Mouse (Mus musculus) hindbrain, embryonic 13.5 days (tissue): ENCODE measurements at regions not wholly inside any gene's neighbourhood (a gene's known extent, or its start where the extent isn't known, plus 50 kb on each side); places are given as distances from the start of the nearest gene placed in this dataset.

ENCODE experiments used
- ATAC-seq: fragments of 200-750 bp; cut with Nextera tagmentation; 2 replicates; pipeline ENCODE4 v1.8.0; 2017; ENCODE audit warnings: moderate TSS enrichment; ENCODE audit not compliant: low FRiP score
- H3K27ac ChIP-seq: fragments of 300-500 bp; sonication (generic); 2 replicates; pipeline ENCODE4 v1.5.1; 2015; ENCODE audit warnings: inconsistent platforms, mild to moderate bottlenecking, moderate library complexity
- H3K27me3 ChIP-seq: fragments of 300-500 bp; sonication (generic); 2 replicates; pipeline ENCODE4 v1.6.1; 2015; ENCODE audit warnings: mild to moderate bottlenecking, inconsistent platforms
- H3K36me3 ChIP-seq: fragments of 300-500 bp; sonication (generic); 2 replicates; pipeline ENCODE4 v1.6.1; 2015; ENCODE audit warnings: mild to moderate bottlenecking, inconsistent platforms
- H3K4me1 ChIP-seq: fragments of 300-500 bp; sonication (generic); replicated peaks from 2 replicates; pipeline ENCODE4 v1.6.1; 2015; ENCODE audit warnings: inconsistent platforms
- H3K4me2 ChIP-seq: fragments of 300-500 bp; sonication (generic); 2 replicates; pipeline ENCODE4 v1.6.1; 2015; ENCODE audit warnings: inconsistent platforms, mild to moderate bottlenecking, moderate library complexity
- H3K4me3 ChIP-seq: fragments of 300-500 bp; sonication (generic); 2 replicates; pipeline ENCODE4 v1.5.1; 2015; ENCODE audit warnings: mild to moderate bottlenecking, inconsistent platforms
- H3K9ac ChIP-seq: fragments of 300-500 bp; sonication (generic); 2 replicates; pipeline ENCODE4 v1.6.1; 2015; ENCODE audit warnings: mild to moderate bottlenecking, inconsistent platforms
- H3K9me3 ChIP-seq: fragments of 300-500 bp; sonication (generic); 2 replicates; pipeline ENCODE4 v1.6.1; 2016; ENCODE audit warnings: inconsistent platforms
- WGBS: fragments of 180-500 bp; shearing (Covaris S2); methylation state at CpG from one replicate; pipeline ENCODE4 v1.1.7; 2015; 5-methylcytosine and 5-hydroxymethylcytosine counted together

DNA sequence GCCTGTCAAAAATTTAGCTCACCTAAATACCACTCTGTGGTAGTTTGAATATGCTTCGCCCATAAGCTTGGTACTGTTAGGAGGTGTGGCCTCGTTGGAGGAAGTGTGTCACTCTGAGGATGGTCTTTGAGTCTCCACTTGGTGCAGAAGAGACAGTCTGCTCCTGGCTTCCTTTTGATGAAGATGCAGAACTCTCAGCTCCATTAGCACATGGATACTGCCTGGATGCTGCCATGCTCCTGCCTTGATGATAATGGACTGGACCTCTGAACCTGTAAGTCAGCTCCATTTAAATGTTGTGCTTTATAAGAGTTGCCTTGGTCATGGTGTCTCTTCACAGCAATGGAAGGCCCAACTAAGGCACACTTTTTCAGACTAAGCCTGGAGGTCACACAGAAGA lies 56.9 kb upstream of the Pik3r1 start:
- 95% methylated on average over 2 of the region's 2 CpGs for WGBS
- H3K9me3 ChIP-seq: no peaks in the 10 kb centered on the region

GRCm38 (mm10) chr13:101831872-101832629 lies 64.0 kb upstream of the Pik3r1 start:
- no peak overlapping the region for H3K27ac ChIP-seq
- no peaks in the 10 kb centered on the region for H3K4me1 ChIP-seq
- no peaks in the 10 kb centered on the region for H3K9me3 ChIP-seq
- H3K27me3 ChIP-seq: no peaks in the 10 kb centered on the region
- ATAC-seq: no peak
- WGBS: 83% methylated on average over 7 of the region's 7 CpGs
- H3K36me3 ChIP-seq: no peaks in the 10 kb centered on the region
- H3K4me3 ChIP-seq: no peak overlapping the region
- no peak overlapping the region for H3K4me2 ChIP-seq
- no peak overlapping the region for H3K9ac ChIP-seq

More for the DNA sequence above, 56.9 kb upstream of the Pik3r1 start:
- H3K4me3 ChIP-seq: no peak overlapping the region
- no peak overlapping the region for H3K9ac ChIP-seq
- H3K27me3 ChIP-seq: no peaks in the 10 kb centered on the region
- H3K27ac ChIP-seq: no peak overlapping the region
- no peaks in the 10 kb centered on the region for H3K4me1 ChIP-seq
- ATAC-seq: no peak
- no peak overlapping the region for H3K4me2 ChIP-seq
- no peaks in the 10 kb centered on the region for H3K36me3 ChIP-seq

- no peaks in the 10 kb centered on the region for H3K27me3 ChIP-seq
- H3K36me3 ChIP-seq: no peaks in the 10 kb centered on the region
- H3K4me1 ChIP-seq: no peaks in the 10 kb centered on the region
- H3K27ac ChIP-seq: no peak overlapping the region
- WGBS: 86% methylated on average over 4 of the region's 4 CpGs
- H3K4me2 ChIP-seq: no peak overlapping the region
- no peaks in the 10 kb centered on the region for H3K9me3 ChIP-seq
- no peak for ATAC-seq
- no peak overlapping the region for H3K4me3 ChIP-seq
- no peak overlapping the region for H3K9ac ChIP-seq
These were observed 66.5 kb upstream of the Pik3r1 start for GRCm38 (mm10) chr13:101834546-101834945.

DNA sequence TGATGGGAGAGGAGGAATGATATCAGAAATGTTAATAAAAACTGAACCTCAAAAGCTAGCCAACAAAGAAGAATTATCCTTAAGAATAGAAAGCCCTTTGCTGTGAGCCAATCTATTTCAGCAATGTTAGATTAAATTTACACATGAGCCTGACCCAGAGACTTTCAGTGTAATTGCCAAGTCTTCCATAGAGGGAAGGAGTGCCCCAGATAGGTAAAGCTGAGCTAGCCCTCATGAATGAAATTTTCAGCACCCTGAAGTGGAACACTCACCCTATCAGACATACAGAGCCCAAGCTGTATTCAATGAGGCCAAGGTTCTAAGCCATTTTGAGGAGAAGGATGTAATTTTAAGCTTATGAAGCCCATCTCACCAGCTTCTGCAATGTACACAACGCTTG lies 69.0 kb upstream of the Pik3r1 start:
- no peaks in the 10 kb centered on the region for H3K4me1 ChIP-seq
- H3K36me3 ChIP-seq: no peaks in the 10 kb centered on the region
- no peak overlapping the region for H3K4me2 ChIP-seq
- ATAC-seq: no peak
- no peak overlapping the region for H3K9ac ChIP-seq
- H3K27ac ChIP-seq: no peak overlapping the region
- no peaks in the 10 kb centered on the region for H3K27me3 ChIP-seq
- no peaks in the 10 kb centered on the region for H3K9me3 ChIP-seq
- 92% methylated on average over 1 of the region's 1 CpGs for WGBS
- no peak overlapping the region for H3K4me3 ChIP-seq

DNA sequence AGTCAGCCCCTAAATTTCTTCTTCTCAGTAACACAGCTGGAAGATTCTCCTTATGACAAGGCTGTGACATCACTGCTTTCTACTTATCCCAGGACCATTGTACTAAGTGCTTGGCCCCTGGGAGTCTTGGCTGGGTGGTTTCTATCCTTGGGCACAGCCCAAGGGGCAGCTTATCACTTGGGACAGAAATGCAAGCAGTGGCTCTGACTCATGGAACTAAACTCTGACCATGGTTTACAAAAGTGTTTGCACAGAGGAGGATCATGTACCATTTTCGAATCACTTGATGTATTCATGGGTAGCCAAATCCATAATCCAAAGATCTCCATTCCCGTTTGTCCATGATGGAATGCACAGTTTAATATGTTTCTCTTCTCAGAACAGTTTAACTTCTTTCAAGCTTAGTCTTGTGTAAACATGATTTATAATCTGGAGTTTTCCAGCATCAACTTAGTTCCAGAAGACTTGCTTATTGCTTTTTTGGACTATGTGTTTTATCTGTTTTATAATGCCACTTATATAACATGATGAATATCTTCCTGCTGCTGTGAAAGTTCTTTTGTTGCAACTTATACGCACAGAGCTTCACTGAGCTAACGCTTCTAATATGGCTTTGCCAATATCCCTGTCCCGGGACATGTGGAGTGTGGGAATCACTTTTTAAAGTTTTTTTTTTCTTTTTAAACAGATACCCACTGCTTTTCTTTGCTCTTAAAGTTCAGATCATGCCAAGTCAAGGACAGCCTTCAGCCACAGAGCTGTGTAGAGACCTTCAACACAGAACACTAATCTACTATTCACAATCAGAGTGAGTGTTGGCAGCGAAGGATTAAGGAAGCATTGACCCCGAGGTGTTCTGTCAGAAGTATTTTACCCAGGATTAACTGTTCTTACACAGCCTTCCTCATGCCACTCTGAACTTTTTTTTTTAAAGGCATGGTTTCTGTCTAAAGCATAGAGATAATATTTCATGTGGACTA lies 76.7 kb upstream of the Pik3r1 start:
- no peaks in the 10 kb centered on the region for H3K36me3 ChIP-seq
- WGBS: 87% methylated on average over 7 of the region's 7 CpGs
- no peak for ATAC-seq

GRCm38 (mm10) chr13:101846016-101846415 lies 78.0 kb upstream of the Pik3r1 start:
- no peaks in the 10 kb centered on the region for H3K27me3 ChIP-seq
- H3K27ac ChIP-seq: no peak overlapping the region
- no peak overlapping the region for H3K4me3 ChIP-seq
- no peak for ATAC-seq
- no peak overlapping the region for H3K9ac ChIP-seq
- H3K36me3 ChIP-seq: no peaks in the 10 kb centered on the region
- no peak overlapping the region for H3K4me2 ChIP-seq
- no peaks in the 10 kb centered on the region for H3K4me1 ChIP-seq
- H3K9me3 ChIP-seq: no peaks in the 10 kb centered on the region
- 66% methylated on average over 3 of the region's 3 CpGs for WGBS

More for the DNA sequence above, 76.7 kb upstream of the Pik3r1 start:
- Histone ChIP-seq H3K4me3 (no peak overlapping the region), H3K9ac (no peak overlapping the region), H3K27ac (no peak overlapping the region), H3K4me2 (no peak overlapping the region), H3K9me3 (no peaks in the 10 kb centered on the region), H3K4me1 (no peaks in the 10 kb centered on the region), H3K27me3 (no peaks in the 10 kb centered on the region)

DNA sequence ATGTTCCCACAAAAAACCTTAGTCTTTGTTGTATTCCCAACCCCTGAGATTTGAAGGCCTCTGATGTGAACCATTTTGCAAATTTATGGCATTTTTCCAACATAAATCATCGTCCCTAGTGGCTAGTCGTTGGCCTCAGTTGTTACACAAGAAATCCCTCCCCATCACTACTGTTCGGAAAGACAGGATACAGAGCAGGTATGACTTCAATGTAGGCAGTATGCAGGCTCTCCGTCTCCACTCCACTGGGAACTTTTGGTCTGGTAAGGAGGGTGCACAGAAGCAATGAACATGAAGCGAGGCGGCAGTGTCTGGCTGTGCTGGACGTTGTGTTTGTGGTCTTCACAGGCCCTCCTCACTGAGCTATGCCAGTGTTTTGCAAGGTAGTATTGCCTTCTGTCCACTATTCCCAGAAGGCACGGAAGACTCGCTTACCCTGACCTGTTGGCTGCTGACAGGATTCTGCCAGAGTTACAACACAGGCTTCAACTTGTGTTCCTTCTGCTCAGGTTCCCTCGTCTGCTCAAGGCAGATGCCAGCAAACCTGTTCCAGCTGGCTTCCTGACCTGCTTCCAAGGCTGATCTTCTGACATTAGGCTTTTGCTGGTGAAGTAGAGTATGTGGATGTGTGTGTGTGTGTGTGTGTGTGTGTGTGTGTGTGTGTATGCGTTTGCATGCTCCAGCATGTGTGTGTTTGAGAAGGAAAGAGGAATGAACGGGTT lies 80.0 kb upstream of the Pik3r1 start:
- no peaks in the 10 kb centered on the region for H3K36me3 ChIP-seq
- H3K4me3 ChIP-seq: no peak overlapping the region
- H3K4me2 ChIP-seq: no peak overlapping the region
- 84% methylated on average over 12 of the region's 12 CpGs for WGBS
- ATAC-seq: no peak
- no peak overlapping the region for H3K9ac ChIP-seq
- H3K27ac ChIP-seq: no peak overlapping the region
- H3K9me3 ChIP-seq: no peaks in the 10 kb centered on the region
- no peaks in the 10 kb centered on the region for H3K27me3 ChIP-seq
- H3K4me1 ChIP-seq: no peaks in the 10 kb centered on the region

- H3K4me3 ChIP-seq: no peak overlapping the region
- H3K4me1 ChIP-seq: no peaks in the 10 kb centered on the region
- no peak overlapping the region for H3K9ac ChIP-seq
- no peaks in the 10 kb centered on the region for H3K27me3 ChIP-seq
- H3K36me3 ChIP-seq: no peaks in the 10 kb centered on the region
- 71% methylated on average over 2 of the region's 2 CpGs for WGBS
- no peak overlapping the region for H3K27ac ChIP-seq
- H3K4me2 ChIP-seq: no peak overlapping the region
- no peak for ATAC-seq
- no peaks in the 10 kb centered on the region for H3K9me3 ChIP-seq
These were observed 80.7 kb upstream of the Pik3r1 start for GRCm38 (mm10) chr13:101848601-101849147.

DNA sequence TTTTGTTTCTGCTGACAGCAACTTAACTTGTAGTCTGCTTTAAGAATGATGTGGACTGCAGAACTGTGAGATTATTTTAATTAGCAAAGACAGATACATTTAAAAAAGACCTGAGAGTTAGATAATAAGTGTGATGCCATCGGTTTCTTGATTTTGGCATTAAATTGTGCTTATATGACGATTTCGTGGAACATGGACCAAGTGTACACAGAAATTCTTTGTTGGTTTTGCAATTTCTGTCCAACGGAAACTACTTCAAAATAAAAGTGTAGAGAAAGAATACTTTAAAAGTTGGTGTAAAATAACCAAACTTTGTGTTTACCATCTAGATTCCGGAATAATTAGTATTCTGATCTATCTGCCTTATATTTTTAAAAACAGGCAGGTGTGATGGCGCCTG lies 81.4 kb upstream of the Pik3r1 start:
- no peak overlapping the region for H3K4me2 ChIP-seq
- H3K27me3 ChIP-seq: no peaks in the 10 kb centered on the region
- H3K9ac ChIP-seq: no peak overlapping the region
- H3K4me3 ChIP-seq: no peak overlapping the region
- ATAC-seq: no peak
- H3K4me1 ChIP-seq: no peaks in the 10 kb centered on the region
- no peaks in the 10 kb centered on the region for H3K36me3 ChIP-seq
- H3K27ac ChIP-seq: no peak overlapping the region
- WGBS: 96% methylated on average over 6 of the region's 6 CpGs
- H3K9me3 ChIP-seq: no peaks in the 10 kb centered on the region

GRCm38 (mm10) chr13:101851329-101851728 lies 83.3 kb upstream of the Pik3r1 start:
- H3K4me2 ChIP-seq: no peak overlapping the region
- H3K27me3 ChIP-seq: no peaks in the 10 kb centered on the region
- no peak overlapping the region for H3K9ac ChIP-seq
- H3K4me3 ChIP-seq: no peak overlapping the region
- 78% methylated on average over 6 of the region's 6 CpGs for WGBS
- H3K36me3 ChIP-seq: no peaks in the 10 kb centered on the region
- no peaks in the 10 kb centered on the region for H3K9me3 ChIP-seq
- H3K4me1 ChIP-seq: no peaks in the 10 kb centered on the region
- no peak for ATAC-seq
- H3K27ac ChIP-seq: no peak overlapping the region

DNA sequence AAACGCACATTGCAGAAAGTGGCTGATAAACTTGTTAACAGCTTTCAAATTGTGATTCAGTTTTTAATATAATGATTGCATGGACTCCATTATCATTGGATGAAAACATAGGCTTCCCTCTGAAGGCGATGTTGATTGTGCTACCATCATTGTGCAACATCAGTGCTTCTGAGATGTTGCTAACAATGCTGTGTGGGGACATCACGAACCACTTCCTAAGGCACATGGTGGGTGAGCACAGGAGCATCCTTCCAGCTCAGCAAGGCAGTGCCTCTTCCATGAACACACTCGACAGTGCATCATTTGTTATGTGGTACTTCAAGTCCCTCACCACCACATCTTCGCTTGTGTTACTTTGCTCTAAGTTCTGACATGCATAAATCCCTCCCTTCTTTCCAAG lies 84.9 kb upstream of the Pik3r1 start:
- no peaks in the 10 kb centered on the region for H3K36me3 ChIP-seq
- peaks cover under 1% of the 10 kb centered on the region; the same call in 1 of the 2 replicates for H3K9me3 ChIP-seq
- no peak overlapping the region for H3K4me2 ChIP-seq
- no peaks in the 10 kb centered on the region for H3K4me1 ChIP-seq
- H3K9ac ChIP-seq: no peak overlapping the region
- 94% methylated on average over 5 of the region's 5 CpGs for whole genome bisulfite sequencing
- H3K4me3 ChIP-seq: no peak overlapping the region
- no peak for ATAC-seq
- H3K27ac ChIP-seq: no peak overlapping the region
- H3K27me3 ChIP-seq: no peaks in the 10 kb centered on the region

DNA sequence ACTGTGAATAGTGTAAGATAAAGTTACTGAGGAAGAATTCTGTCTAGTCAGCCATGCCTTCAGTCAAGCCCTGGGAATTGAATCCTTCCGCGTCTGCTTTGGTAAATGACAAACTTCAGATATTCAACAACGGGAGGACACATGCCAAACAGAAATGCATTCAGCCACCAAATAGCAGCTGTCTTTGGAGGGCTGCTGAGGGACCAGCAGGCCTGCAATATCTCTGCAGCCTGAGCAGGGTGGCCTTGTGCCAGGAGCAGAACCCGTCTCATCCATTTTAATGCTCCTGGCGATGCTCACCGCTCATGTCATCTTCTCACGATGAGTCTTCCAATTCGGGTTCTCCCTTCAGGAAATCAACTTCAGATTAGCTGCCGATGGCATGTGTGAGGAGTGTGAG lies 87.1 kb upstream of the Pik3r1 start:
- Histone ChIP-seq H3K9me3 (peaks cover 7% of the 10 kb centered on the region; the same call in 1 of the 2 replicates), H3K27ac (no peak overlapping the region), H3K4me3 (no peak overlapping the region), H3K4me1 (no peaks in the 10 kb centered on the region), H3K36me3 (no peaks in the 10 kb centered on the region), H3K9ac (no peak overlapping the region), H3K27me3 (no peaks in the 10 kb centered on the region), H3K4me2 (no peak overlapping the region)
- WGBS: 69% methylated on average over 9 of the region's 9 CpGs
- no peak for ATAC-seq
